Mouse (Mus musculus) cerebellum, postnatal 14 days (tissue): Measurements from ENCODE around the gene Prl3d2.
"Not testable (repeated sequence)": the region's sequence is repeated elsewhere in the genome, so short reads cannot be mapped to it uniquely, and the experiment has no call there.

ENCODE experiments used
- DNase-seq, 2 experiments: peaks; one replicate each; pipeline ENCODE4 v3.0.0; 2021; ENCODE audit warnings: mixed read lengths in 2 of 2

Gene Prl3d2

DNA sequence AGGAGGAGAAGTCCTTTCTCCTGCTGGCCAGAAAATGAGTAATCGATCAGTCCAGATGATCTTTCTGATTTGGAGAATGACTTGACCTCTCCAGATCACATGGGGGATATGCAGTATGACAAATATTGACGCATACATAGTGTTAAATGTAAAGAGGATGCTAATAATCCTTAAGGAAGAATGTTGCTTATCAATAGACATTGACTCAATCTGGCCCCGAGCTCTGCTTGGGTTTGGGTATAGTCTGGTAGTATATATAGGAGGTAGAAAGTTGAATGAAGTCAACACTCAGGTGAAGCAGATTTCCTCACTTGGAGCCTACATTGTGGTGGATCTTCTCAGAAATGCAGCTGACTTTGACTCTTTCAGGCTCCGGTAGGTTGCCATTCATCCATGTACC is at the start of gene Prl3d2:
Gene Prl3d2 (plus strand): TSS at position 301 of the 400 bp plus-strand sequence.
- DNase-seq = not testable (repeated sequence)

DNA sequence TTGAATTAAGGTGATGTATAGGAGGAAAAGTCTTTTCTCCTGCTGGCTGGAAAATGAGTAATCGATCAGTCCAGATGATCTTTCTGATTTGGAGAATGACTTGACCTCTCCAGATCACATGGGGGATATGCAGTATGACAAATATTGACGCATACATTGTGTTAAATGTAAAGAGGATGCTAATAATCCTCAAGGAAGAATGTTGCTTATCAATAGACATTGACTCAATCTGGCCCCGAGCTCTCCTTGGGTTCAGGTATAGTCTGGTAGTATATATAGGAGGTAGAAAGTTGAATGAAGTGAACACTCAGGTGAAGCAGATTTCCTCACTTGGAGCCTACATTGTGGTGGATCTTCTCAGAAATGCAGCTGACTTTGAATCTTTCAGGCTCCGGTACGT is 27.6 kb upstream of the Prl3d2 start, which contains the start of gene Prl3d1:
Gene Prl3d1 (plus strand): TSS at position 301 of the 400 bp plus-strand sequence.
- DNase-seq = not testable (repeated sequence)

GRCm38 (mm10) chr13:27148264-27148663 is 26.8 kb downstream of the Prl3d2 start:
- DNase-seq = no peak

DNA sequence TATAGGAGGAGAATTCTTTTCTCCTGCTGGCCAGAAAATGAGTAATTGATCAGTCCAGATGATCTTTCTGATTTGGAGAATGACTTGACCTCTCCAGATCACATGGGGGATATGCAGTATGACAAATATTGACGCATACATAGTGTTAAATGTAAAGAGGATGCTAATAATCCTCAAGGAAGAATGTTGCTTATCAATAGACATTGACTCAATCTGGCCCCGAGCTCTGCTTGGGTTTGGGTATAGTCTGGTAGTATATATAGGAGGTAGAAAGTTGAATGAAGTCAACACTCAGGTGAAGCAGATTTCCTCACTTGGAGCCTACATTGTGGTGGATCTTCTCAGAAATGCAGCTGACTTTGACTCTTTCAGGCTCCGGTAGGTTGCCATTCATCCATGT is 35.0 kb downstream of the Prl3d2 start, which contains the start of gene Prl3d3:
Gene Prl3d3 (plus strand): TSS at position 301 of the 400 bp plus-strand sequence.
- DNase-seq = not testable (repeated sequence)
